14 mouse cellular contexts compared by ENCODE assay signal in genomic region chr6:49637654-49638053, GRCm38 (mm10).
DNase-seq lines count a peak whose midpoint lies in the region; ATAC-seq and TF ChIP-seq lines count a peak whose summit lies in the region.
"Had no signal": no experiment of that assay in that cellular context is flagged by ENCODE, and none has a peak within 500 bp of the region (broad histone marks: within the 10 kb centered on the region; RNA-seq: fewer than 3 reads in every experiment).

No protein-coding gene starts in this region.

- no peak overlapping the region for H3K4me3 ChIP-seq in lung, embryonic 14.5 days (ENCODE audit: low read depth, low read length)
- H3K4me3 ChIP-seq: gastrocnemius, adult 2 months; heart, embryonic 10.5 days; liver, embryonic 13.5 days; neural tube, embryonic 13.5 days had no signal

- no peak for ATAC-seq in lung, embryonic 14.5 days (ENCODE audit: insufficient read depth)
- ATAC-seq in frontal cortex, adult (ENCODE audit: low TSS enrichment), result peak; percentile 64
- ATAC-seq: intestine, postnatal 0 days had no signal

- 72% methylated on average over 2 of the region's 2 CpGs for WGBS in lung, embryonic 14.5 days

- intact Hi-C loops in left cerebral cortex, postnatal 14 days (cut with DNase I), result no loop called here

- H3K4me1 ChIP-seq in lung, embryonic 14.5 days (ENCODE audit: insufficient read depth), result no peaks in the 10 kb centered on the region
- H3K4me1 ChIP-seq: liver, embryonic 13.5 days had no signal

- no peak overlapping the region for H3K4me2 ChIP-seq in lung, embryonic 14.5 days
- H3K4me2 ChIP-seq: liver, embryonic 13.5 days; neural tube, embryonic 13.5 days had no signal

- no peaks in the 10 kb centered on the region for H3K27me3 ChIP-seq in lung, embryonic 14.5 days (ENCODE audit: insufficient read depth, low read length)
- H3K27me3 ChIP-seq: liver, embryonic 13.5 days; neural tube, embryonic 13.5 days had no signal

- peak; percentile 18 for DNase-seq in lung, embryonic 14.5 days
- DNase-seq in lung, postnatal 10 days, result no peak
- peak; percentile 61 to 64 for DNase-seq in left cerebral cortex, postnatal 14 days (ENCODE audit: low spot score in 2 of 2)
- DNase-seq in spleen, postnatal 10 days (ENCODE audit: low spot score in 2 of 2), result no peak
- DNase-seq in cerebellum, adult 18-20 months, result no peak
- DNase-seq in retina, embryonic 14.5 days (ENCODE audit: low spot score), result no peak
- DNase-seq: cerebellum, adult 9-10 months; gastrocnemius, adult 2 months; liver, embryonic 13.5 days; lung, postnatal 4 days had no signal

- no peaks in the 10 kb centered on the region for H3K36me3 ChIP-seq in lung, embryonic 14.5 days (ENCODE audit: insufficient read depth)
- H3K36me3 ChIP-seq: heart, embryonic 10.5 days; liver, embryonic 13.5 days; neural tube, embryonic 13.5 days had no signal

- no peaks in the 10 kb centered on the region for H3K9me3 ChIP-seq in lung, embryonic 14.5 days (ENCODE audit: low read depth, low read length)
- H3K9me3 ChIP-seq: heart, embryonic 10.5 days; liver, embryonic 13.5 days; neural tube, embryonic 13.5 days had no signal

- no peak for TF ChIP-seq CTCF in lung, embryonic 14.5 days (IDR thresholded peaks at IDR 0.05; ENCODE audit: low read depth)

- H3K9ac ChIP-seq in lung, embryonic 14.5 days, result no peak overlapping the region
- H3K9ac ChIP-seq: liver, embryonic 13.5 days; neural tube, embryonic 13.5 days had no signal

- no peak overlapping the region for H3K27ac ChIP-seq in lung, embryonic 14.5 days (ENCODE audit: low read depth)
- H3K27ac ChIP-seq: gastrocnemius, adult 2 months; heart, embryonic 10.5 days; liver, embryonic 13.5 days; neural tube, embryonic 13.5 days had no signal

Comparison
In these comparisons a context has a peak if more than half of its experiments do, and no peak if none do; other contexts are left out.
1. DNase-seq: peak in lung, embryonic 14.5 days (single experiment) and left cerebral cortex, postnatal 14 days (2 of 2); none in lung, postnatal 10 days (single experiment), spleen, postnatal 10 days (0 of 2), cerebellum, adult 18-20 months (0 of 2) and retina, embryonic 14.5 days (single experiment).